Mouse (Mus musculus) liver, embryonic 14.5 days (tissue): Measurements from ENCODE around the gene Fgf18. TPM values are rescaled to one million over a fixed set of nuclear protein-coding genes. Genes with fewer than 3 reads are reported as not detected.

ENCODE experiments used
- ATAC-seq: fragments of 200-750 bp; cut with Nextera tagmentation; 2 replicates; pipeline ENCODE4 v1.8.0; 2017; ENCODE audit warnings: moderate number of reproducible peaks, mild to moderate bottlenecking, moderate library complexity; ENCODE audit not compliant: insufficient read depth
- DNase-seq, 3 experiments: peaks; one replicate each; pipeline ENCODE4 v3.0.0-alpha.2; 2012 to 2013; ENCODE audit warnings: low read depth in 3 of 3, low spot score in 3 of 3
- H3K27ac ChIP-seq: fragments of 300-500 bp; sonication (generic); 2 replicates; pipeline ENCODE4 v1.5.1; 2014; ENCODE audit warnings: moderate library complexity, mild to moderate bottlenecking, control low read depth, inconsistent platforms
- H3K27me3 ChIP-seq: fragments of 300-500 bp; sonication (generic); 2 replicates; pipeline ENCODE4 v1.6.1; 2014; ENCODE audit warnings: mild to moderate bottlenecking, low read length, moderate library complexity; ENCODE audit not compliant: control insufficient read depth, insufficient read depth
- H3K36me3 ChIP-seq: fragments of 300-500 bp; sonication (generic); replicated peaks from 2 replicates; pipeline ENCODE4 v1.6.1; 2014; ENCODE audit warnings: low read depth; ENCODE audit not compliant: control insufficient read depth, insufficient read depth
- H3K4me1 ChIP-seq, 2 experiments: fragments of 200-500 bp in 1 of 2; fragments of 300-500 bp in 1 of 2; sonication (generic) in 1 of 2; replicated peaks; 2 replicates each; pipeline ENCODE4 v1.6.1; 2012 to 2014; ENCODE audit warnings: antibody characterized with exemption in 1 of 2, inconsistent platforms in 1 of 2, low read length in 1 of 2; ENCODE audit not compliant: control insufficient read depth in 2 of 2, insufficient read depth in 2 of 2
- H3K4me2 ChIP-seq: fragments of 300-500 bp; sonication (generic); 2 replicates; pipeline ENCODE4 v1.6.1; 2014; ENCODE audit warnings: low read depth, mild to moderate bottlenecking, control low read depth, moderate library complexity
- H3K4me3 ChIP-seq, 2 experiments: fragments of 200-500 bp in 1 of 2; fragments of 300-500 bp in 1 of 2; sonication (generic) in 1 of 2; 2 replicates each; pipeline ENCODE4 v1.5.1; 2012 to 2014; ENCODE audit warnings: low read depth in 2 of 2, low read length in 2 of 2, mild to moderate bottlenecking in 2 of 2, control low read depth in 1 of 2, inconsistent platforms in 1 of 2, moderate library complexity in 1 of 2; ENCODE audit not compliant: insufficient read depth in 1 of 2
- H3K9ac ChIP-seq: fragments of 300-500 bp; sonication (generic); replicated peaks from 2 replicates; pipeline ENCODE4 v1.6.1; 2014; ENCODE audit warnings: mild to moderate bottlenecking, control low read depth, moderate library complexity
- H3K9me3 ChIP-seq: fragments of 300-500 bp; sonication (generic); 2 replicates; pipeline ENCODE4 v1.6.1; 2016; ENCODE audit warnings: low read length, mixed read lengths; ENCODE audit not compliant: control insufficient read depth
- CTCF ChIP-seq: IDR thresholded peaks from 2 replicates; pipeline ENCODE4 v1.5.1; 2016; ENCODE audit warnings: antibody characterized with exemption, low read depth, control low read depth
- EP300 ChIP-seq: IDR thresholded peaks from 2 replicates; pipeline ENCODE4 v1.6.1; 2016; ENCODE audit warnings: antibody characterized with exemption, low read depth
- WGBS: fragments of 180-500 bp; shearing (Covaris S2); extraction: QIAGEN DNeasy Blood & Tissue Kit; methylation state at CpG from one replicate; pipeline ENCODE4 v1.1.7; 2014; ENCODE audit not compliant: insufficient replicate concordance; 5-methylcytosine and 5-hydroxymethylcytosine counted together
- polyA plus RNA-seq, 2 experiments: library from polyadenylated mRNA; depleted of rRNA in 1 of 2; stranded (reverse) in 1 of 2; unstranded in 1 of 2; fragments of >200 nt; fragmentation: Nextera tagmentation in 1 of 2; extraction: Ambion mirVana in 1 of 2; gene quantifications; 2 replicates each; pipeline versions ENCODE4 v1.2.1 to v1.2.3; 2012 to 2014

The Fgf18 gene
- polyA plus RNA-seq, 2 experiments: 0.12 to 0.27 TPM

GRCm38 (mm10) chr11:33084041-33084440 is 63.2 kb downstream of the Fgf18 start:
- H3K36me3 ChIP-seq: no peaks in the 10 kb centered on the region
- 40% methylated on average over 2 of the region's 2 CpGs for WGBS
- H3K4me1 ChIP-seq: no peaks in the 10 kb centered on the region
- no peak overlapping the region for H3K9ac ChIP-seq
- ATAC-seq (no peak), DNase-seq (no peak)
- H3K4me2 ChIP-seq: no peak overlapping the region
- no peak for TF ChIP-seq EP300
- no peak for TF ChIP-seq CTCF
- no peaks in the 10 kb centered on the region for H3K9me3 ChIP-seq
- H3K4me3 ChIP-seq: no peak overlapping the region
- no peak overlapping the region for H3K27ac ChIP-seq
- H3K27me3 ChIP-seq: no peaks in the 10 kb centered on the region

DNA sequence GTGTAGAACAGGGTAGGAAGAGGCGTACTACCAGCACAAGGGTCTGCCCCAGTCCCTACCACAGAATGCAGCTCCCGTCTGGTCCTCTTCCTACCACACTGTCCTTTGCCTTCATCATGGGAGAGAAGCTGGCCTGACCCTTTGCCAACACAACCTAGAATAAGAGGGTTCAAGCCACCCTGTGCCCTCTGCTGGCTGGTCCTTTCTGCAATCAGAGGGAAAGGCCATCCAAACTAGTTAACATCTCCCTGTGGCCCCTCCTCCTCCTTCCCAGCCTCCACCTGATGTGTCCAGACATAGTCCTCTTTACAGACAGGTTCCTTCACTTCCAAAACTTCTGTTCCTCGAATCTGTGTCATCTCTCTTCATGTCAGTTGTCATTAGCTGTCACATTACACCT is 66.0 kb downstream of the Fgf18 start:
- no peak overlapping the region for H3K4me3 ChIP-seq
- no peak for TF ChIP-seq CTCF
- no peak for TF ChIP-seq EP300
- H3K4me1 ChIP-seq: no peaks in the 10 kb centered on the region
- no peak overlapping the region for H3K27ac ChIP-seq
- no peak for DNase-seq
- H3K9me3 ChIP-seq: no peaks in the 10 kb centered on the region
- no peaks in the 10 kb centered on the region for H3K36me3 ChIP-seq
- 43% methylated on average over 3 of the region's 3 CpGs for WGBS
- no peak overlapping the region for H3K9ac ChIP-seq
- H3K27me3 ChIP-seq: no peaks in the 10 kb centered on the region
- H3K4me2 ChIP-seq: no peak overlapping the region
- no peak for ATAC-seq

DNA sequence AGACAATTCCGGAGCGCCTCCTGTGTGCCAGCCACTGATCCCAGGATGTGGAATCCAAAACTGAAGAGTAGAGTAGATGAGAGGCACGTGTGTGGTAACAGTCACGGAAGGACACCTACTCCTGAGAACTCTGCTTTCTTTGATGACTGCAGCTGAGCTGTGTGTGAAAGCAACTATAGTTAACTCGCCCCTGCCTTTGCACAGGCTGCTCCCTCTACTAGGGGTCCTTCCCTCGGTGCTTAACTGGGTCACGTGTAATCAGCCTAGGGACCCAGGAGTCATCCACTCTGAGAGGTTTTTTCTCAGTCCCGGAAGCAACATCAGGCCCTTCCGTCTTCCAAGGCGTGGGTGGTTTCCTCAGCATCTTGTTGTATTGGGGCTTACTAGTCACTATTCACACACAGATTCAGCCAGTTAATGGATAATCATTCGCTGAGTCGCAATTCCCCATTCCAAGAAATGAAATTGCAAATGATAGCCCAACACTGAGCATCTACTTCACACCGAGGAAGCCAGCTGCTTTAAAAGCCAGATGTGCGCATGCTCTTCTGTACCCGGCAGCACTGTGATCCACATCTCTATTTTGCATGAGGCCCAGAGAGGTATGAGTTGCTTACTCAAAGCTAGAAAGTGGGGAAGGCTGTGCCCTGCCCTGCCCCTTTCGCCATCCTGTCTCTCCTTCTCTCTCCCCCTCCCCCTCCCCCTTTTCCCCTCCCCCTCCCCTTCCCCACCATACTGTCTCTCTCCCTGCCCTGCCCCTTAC is 67.0 kb downstream of the Fgf18 start:
- Histone ChIP-seq H3K4me1 (no peaks in the 10 kb centered on the region), H3K9me3 (no peaks in the 10 kb centered on the region), H3K36me3 (no peaks in the 10 kb centered on the region), H3K27ac (no peak overlapping the region), H3K4me2 (no peak overlapping the region), H3K4me3 (no peak overlapping the region), H3K9ac (no peak overlapping the region), H3K27me3 (no peaks in the 10 kb centered on the region)
- 41% methylated on average over 16 of the region's 16 CpGs for WGBS
- DNase-seq: no peak
- ATAC-seq: no peak
- no peak for TF ChIP-seq EP300
- TF ChIP-seq CTCF: no peak

- no peaks in the 10 kb centered on the region for H3K36me3 ChIP-seq
- TF ChIP-seq CTCF (no peak), EP300 (no peak)
- no peak overlapping the region for H3K9ac ChIP-seq
- H3K27ac ChIP-seq: no peak overlapping the region
- no peaks in the 10 kb centered on the region for H3K4me1 ChIP-seq
- DNase-seq: no peak
- WGBS: 35% methylated on average over 6 of the region's 6 CpGs
- no peak overlapping the region for H3K4me2 ChIP-seq
- no peaks in the 10 kb centered on the region for H3K27me3 ChIP-seq
- H3K4me3 ChIP-seq: no peak overlapping the region
- no peaks in the 10 kb centered on the region for H3K9me3 ChIP-seq
- no peak for ATAC-seq
Measured at GRCm38 (mm10) chr11:33079424-33079823, 67.8 kb downstream of the Fgf18 start.

DNA sequence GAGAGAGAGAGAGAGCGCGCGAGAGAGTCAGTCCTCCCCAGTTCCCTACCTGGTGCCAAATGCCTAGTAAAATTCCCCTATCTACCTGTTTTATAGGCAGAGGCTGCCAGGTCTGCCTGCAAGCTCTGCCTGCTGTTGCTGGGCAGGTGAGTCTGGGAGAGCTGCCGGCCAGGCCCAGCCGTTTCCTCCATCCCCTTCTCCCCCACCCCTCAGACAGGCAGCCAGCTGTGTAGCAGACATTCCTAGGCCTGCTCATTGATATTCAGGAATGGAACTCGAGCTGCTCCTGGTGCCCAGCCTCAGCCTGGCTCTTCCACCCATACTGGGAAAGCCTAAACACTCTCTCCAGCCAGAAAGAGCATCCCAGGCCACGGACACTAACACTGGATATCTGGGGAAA is 69.2 kb downstream of the Fgf18 start:
- Histone ChIP-seq H3K9me3 (no peaks in the 10 kb centered on the region), H3K27ac (no peak overlapping the region), H3K9ac (no peak overlapping the region), H3K36me3 (no peaks in the 10 kb centered on the region), H3K4me1 (no peaks in the 10 kb centered on the region), H3K4me2 (no peak overlapping the region), H3K4me3 (no peak overlapping the region), H3K27me3 (no peaks in the 10 kb centered on the region)
- ATAC-seq (no peak), DNase-seq (no peak)
- no peak for TF ChIP-seq CTCF
- no peak for TF ChIP-seq EP300
- WGBS: 43% methylated on average over 7 of the region's 7 CpGs
